Mouse (Mus musculus): ENCODE measurements around the gene Mtcp1. TPM values are rescaled to one million over a fixed set of nuclear protein-coding genes. Genes with fewer than 3 reads are reported as not detected.

Gene Mtcp1
- total RNA-seq (2022): 1 to 10 TPM; 2.2 to 3.9 (median 3.3) TPM

GRCm38 (mm10) chrX:75415936-75416785 lies at the start of gene Mtcp1, which contains the start of the genes Cmc4 and Brcc3:
Gene Mtcp1 (minus strand): TSS chrX:75416588.
Gene Cmc4 (minus strand): TSS chrX:75416584.
Gene Brcc3 (plus strand): TSS chrX:75416628.
- DNase-seq (ENCODE audit: low spot score): peak; percentile 83

- no peak for DNase-seq (ENCODE audit: low spot score)
These were observed 38.2 kb upstream of the Mtcp1 start for GRCm38 (mm10) chrX:75454597-75454996.

GRCm38 (mm10) chrX:75409711-75410110 lies 6.7 kb downstream of the Mtcp1 start:
- no peak for DNase-seq (ENCODE audit: low spot score)

GRCm38 (mm10) chrX:75403350-75403749 lies 13.0 kb downstream of the Mtcp1 start:
- no peak for DNase-seq (ENCODE audit: low spot score)

- peak; percentile 27 for DNase-seq (ENCODE audit: low spot score)
These were observed 13.7 kb downstream of the Mtcp1 start for GRCm38 (mm10) chrX:75402668-75403067.

- no peak for DNase-seq (ENCODE audit: low spot score)
These were observed 16.9 kb downstream of the Mtcp1 start for GRCm38 (mm10) chrX:75399471-75399870.

- peak; percentile 74 for DNase-seq (ENCODE audit: low spot score)
These were observed 34.1 kb downstream of the Mtcp1 start, which contains the start of the genes Fundc2 and F8 for GRCm38 (mm10) chrX:75382195-75382771. Gene Fundc2 (plus strand): TSS chrX:75382399. Gene F8 (minus strand): TSS chrX:75382615.

- no peak for DNase-seq (ENCODE audit: low spot score)
These were observed 34.7 kb downstream of the Mtcp1 start for GRCm38 (mm10) chrX:75381699-75382098.

GRCm38 (mm10) chrX:75381176-75381575 lies 35.2 kb downstream of the Mtcp1 start:
- DNase-seq (ENCODE audit: low spot score): no peak

GRCm38 (mm10) chrX:75376815-75377214 lies 39.6 kb downstream of the Mtcp1 start:
- DNase-seq (ENCODE audit: low spot score): no peak

GRCm38 (mm10) chrX:75372666-75373425 lies 43.5 kb downstream of the Mtcp1 start:
- DNase-seq (ENCODE audit: low spot score): peak; percentile 58

GRCm38 (mm10) chrX:75370197-75370596 lies 46.2 kb downstream of the Mtcp1 start:
- no peak for DNase-seq (ENCODE audit: low spot score)

Other genes starting within 250 kb of the Mtcp1 start
- gene Fundc2, start 34.2 kb downstream of the Mtcp1 start, total RNA-seq (2022): 100 to 1,000 TPM; 187 to 194 (median 190) TPM
- 1 to 10 TPM; 1.0 to 1.7 (median 1.3) TPM for gene F8, start 34.0 kb downstream of the Mtcp1 start, total RNA-seq (2022)
- gene Cmc4, start within 50 bp of the Mtcp1 start, total RNA-seq (2022): 1 to 10 TPM; 7.6 to 9.7 (median 8.6) TPM
- gene Brcc3, start within 50 bp of the Mtcp1 start, total RNA-seq (2022): 10 to 100 TPM; 23.7 to 31.5 (median 27.1) TPM
- gene Vbp1, start 97.7 kb upstream of the Mtcp1 start, total RNA-seq (2022): 10 to 100 TPM; 35.1 to 42.3 (median 37.5) TPM
- gene Rab39b, start 161.6 kb upstream of the Mtcp1 start, total RNA-seq (2022): under 1 TPM; 0.09 to 0.24 (median 0.16) TPM

Measured in heart, adult 8-10 months (tissue).